Mouse (Mus musculus): Measurements from ENCODE around the gene Zfp239.

Zfp239 gene

GRCm38 (mm10) chr6:117879408-117880115 is 17.7 kb downstream of the Zfp239 start:
- WGBS = under 1% methylated on average over 67 of the region's 67 CpGs

- 13% methylated on average over 3 of the region's 3 CpGs for WGBS
These were observed 18.5 kb downstream of the Zfp239 start for GRCm38 (mm10) chr6:117880394-117880838.

GRCm38 (mm10) chr6:117881229-117881628 is 19.3 kb downstream of the Zfp239 start:
- 72% methylated on average over 7 of the region's 7 CpGs for WGBS

GRCm38 (mm10) chr6:117881997-117882396 is 20.1 kb downstream of the Zfp239 start:
- 73% methylated on average over 7 of the region's 7 CpGs for WGBS

- 84% methylated on average over 2 of the region's 2 CpGs for WGBS
These were observed 24.0 kb downstream of the Zfp239 start for GRCm38 (mm10) chr6:117885943-117886342.

- WGBS = 74% methylated on average over 1 of the region's 1 CpGs
These were observed 26.1 kb downstream of the Zfp239 start for GRCm38 (mm10) chr6:117888032-117888431.

- WGBS = 78% methylated on average over 2 of the region's 2 CpGs
These were observed 26.8 kb downstream of the Zfp239 start for GRCm38 (mm10) chr6:117888642-117889096.

- 86% methylated on average over 6 of the region's 6 CpGs for WGBS
These were observed 28.4 kb downstream of the Zfp239 start for GRCm38 (mm10) chr6:117890257-117890656.

GRCm38 (mm10) chr6:117891369-117892160 is 29.7 kb downstream of the Zfp239 start:
- 67% methylated on average over 14 of the region's 14 CpGs for WGBS

GRCm38 (mm10) chr6:117892386-117892785 is 30.5 kb downstream of the Zfp239 start:
- 85% methylated on average over 3 of the region's 3 CpGs for WGBS

GRCm38 (mm10) chr6:117893435-117893834 is 31.5 kb downstream of the Zfp239 start:
- WGBS = 90% methylated on average over 2 of the region's 2 CpGs

GRCm38 (mm10) chr6:117897800-117898199 is 35.9 kb downstream of the Zfp239 start:
- 83% methylated on average over 5 of the region's 5 CpGs for WGBS

GRCm38 (mm10) chr6:117900126-117901080 is 38.5 kb downstream of the Zfp239 start, which contains the start of gene Hnrnpf:
TSS of gene Hnrnpf (plus strand) at chr6:117900324.
- 62% methylated on average over 17 of the region's 17 CpGs for WGBS

- WGBS = 69% methylated on average over 9 of the region's 9 CpGs
These were observed 39.9 kb downstream of the Zfp239 start for GRCm38 (mm10) chr6:117901510-117902402.

GRCm38 (mm10) chr6:117902556-117902955 is 40.7 kb downstream of the Zfp239 start:
- WGBS = 82% methylated on average over 4 of the region's 4 CpGs

- 87% methylated on average over 3 of the region's 3 CpGs for WGBS
These were observed 41.9 kb downstream of the Zfp239 start for GRCm38 (mm10) chr6:117903836-117904235.

GRCm38 (mm10) chr6:117905260-117905930 is 43.5 kb downstream of the Zfp239 start:
- WGBS = 20% methylated on average over 4 of the region's 4 CpGs

GRCm38 (mm10) chr6:117906015-117906531 is 44.2 kb downstream of the Zfp239 start:
- WGBS = under 1% methylated on average over 25 of the region's 25 CpGs

- 1% methylated on average over 66 of the region's 68 CpGs for WGBS
These were observed 44.8 kb downstream of the Zfp239 start for GRCm38 (mm10) chr6:117906590-117907271.

All from cerebral cortex, adult 2 months (tissue).